Mouse (Mus musculus) frontal cortex, postnatal 25 days (tissue): Measurements from ENCODE around the gene Dnajc21.
A peak's percentile ranks its signal among the peaks of the same experiment; 100 is the strongest.
"Not testable (repeated sequence)": the region's sequence is repeated elsewhere in the genome, so short reads cannot be mapped to it uniquely, and the experiment has no call there.

Experiments
- DNase-seq, 2 experiments: peaks; one replicate each; pipeline ENCODE4 v3.0.0; 2022; ENCODE audit warnings: low spot score in 2 of 2

Gene Dnajc21

GRCm38 (mm10) chr15:10470151-10470831 lies at the start of gene Dnajc21:
TSS of gene Dnajc21 (minus strand) at chr15:10470516.
- peak; percentile 38 to 55 for DNase-seq

- no peak for DNase-seq
Observed at GRCm38 (mm10) chr15:10515166-10515565, 44.9 kb upstream of the Dnajc21 start.

- DNase-seq: no peak
Observed at GRCm38 (mm10) chr15:10506099-10506498, 35.8 kb upstream of the Dnajc21 start.

GRCm38 (mm10) chr15:10500838-10501719 lies 30.8 kb upstream of the Dnajc21 start:
- peak; percentile 44 to 50 for DNase-seq

- DNase-seq: no peak
Observed at GRCm38 (mm10) chr15:10500035-10500434, 29.7 kb upstream of the Dnajc21 start.

GRCm38 (mm10) chr15:10499593-10499992 lies 29.3 kb upstream of the Dnajc21 start:
- DNase-seq: no peak

GRCm38 (mm10) chr15:10496696-10497095 lies 26.4 kb upstream of the Dnajc21 start:
- DNase-seq: not testable (repeated sequence)

GRCm38 (mm10) chr15:10495944-10496343 lies 25.6 kb upstream of the Dnajc21 start:
- no peak for DNase-seq

GRCm38 (mm10) chr15:10490101-10490500 lies 19.8 kb upstream of the Dnajc21 start:
- DNase-seq: no peak

GRCm38 (mm10) chr15:10487246-10487645 lies 16.9 kb upstream of the Dnajc21 start:
- DNase-seq: no peak

GRCm38 (mm10) chr15:10486365-10486839 lies 16.1 kb upstream of the Dnajc21 start:
- DNase-seq: no peak

GRCm38 (mm10) chr15:10485484-10486364 lies 15.4 kb upstream of the Dnajc21 start, which contains the start of the genes Brix1 and Rad1:
TSS of gene Brix1 (minus strand) at chr15:10485947.
TSS of gene Rad1 (plus strand) at chr15:10486018.
- DNase-seq: peak; percentile 92 to 94

GRCm38 (mm10) chr15:10470941-10471340 lies 625 bp upstream of the Dnajc21 start:
- no peak for DNase-seq

GRCm38 (mm10) chr15:10469641-10470150 lies 620 bp downstream of the Dnajc21 start:
- no peak for DNase-seq

GRCm38 (mm10) chr15:10468761-10469160 lies 1.6 kb downstream of the Dnajc21 start:
- no peak for DNase-seq

- DNase-seq: no peak
Observed at GRCm38 (mm10) chr15:10464678-10465077, 5.6 kb downstream of the Dnajc21 start.

GRCm38 (mm10) chr15:10463555-10463954 lies 6.8 kb downstream of the Dnajc21 start:
- no peak for DNase-seq

- no peak for DNase-seq
Observed at GRCm38 (mm10) chr15:10460986-10461385, 9.3 kb downstream of the Dnajc21 start.

GRCm38 (mm10) chr15:10447102-10447501 lies 23.2 kb downstream of the Dnajc21 start:
- DNase-seq: no peak

GRCm38 (mm10) chr15:10442275-10442674 lies 28.0 kb downstream of the Dnajc21 start:
- no peak for DNase-seq

GRCm38 (mm10) chr15:10441493-10441892 lies 28.8 kb downstream of the Dnajc21 start:
- no peak for DNase-seq
